Mouse (Mus musculus) inflammation-experienced regulatory T-cells, adult 16 weeks (primary cell): ENCODE measurements around the gene Trim21. TPM values are rescaled to one million over a fixed set of nuclear protein-coding genes. Genes with fewer than 3 reads are reported as not detected.

Experiments
- polyA plus RNA-seq: library from polyadenylated mRNA; unstranded; fragments of 100-300 nt; shearing (Covaris generic); gene quantifications from one replicate; pipeline ENCODE4 v1.2.1, GENCODE M21; 2017

Gene Trim21
- 132 TPM for polyA plus RNA-seq

DNA sequence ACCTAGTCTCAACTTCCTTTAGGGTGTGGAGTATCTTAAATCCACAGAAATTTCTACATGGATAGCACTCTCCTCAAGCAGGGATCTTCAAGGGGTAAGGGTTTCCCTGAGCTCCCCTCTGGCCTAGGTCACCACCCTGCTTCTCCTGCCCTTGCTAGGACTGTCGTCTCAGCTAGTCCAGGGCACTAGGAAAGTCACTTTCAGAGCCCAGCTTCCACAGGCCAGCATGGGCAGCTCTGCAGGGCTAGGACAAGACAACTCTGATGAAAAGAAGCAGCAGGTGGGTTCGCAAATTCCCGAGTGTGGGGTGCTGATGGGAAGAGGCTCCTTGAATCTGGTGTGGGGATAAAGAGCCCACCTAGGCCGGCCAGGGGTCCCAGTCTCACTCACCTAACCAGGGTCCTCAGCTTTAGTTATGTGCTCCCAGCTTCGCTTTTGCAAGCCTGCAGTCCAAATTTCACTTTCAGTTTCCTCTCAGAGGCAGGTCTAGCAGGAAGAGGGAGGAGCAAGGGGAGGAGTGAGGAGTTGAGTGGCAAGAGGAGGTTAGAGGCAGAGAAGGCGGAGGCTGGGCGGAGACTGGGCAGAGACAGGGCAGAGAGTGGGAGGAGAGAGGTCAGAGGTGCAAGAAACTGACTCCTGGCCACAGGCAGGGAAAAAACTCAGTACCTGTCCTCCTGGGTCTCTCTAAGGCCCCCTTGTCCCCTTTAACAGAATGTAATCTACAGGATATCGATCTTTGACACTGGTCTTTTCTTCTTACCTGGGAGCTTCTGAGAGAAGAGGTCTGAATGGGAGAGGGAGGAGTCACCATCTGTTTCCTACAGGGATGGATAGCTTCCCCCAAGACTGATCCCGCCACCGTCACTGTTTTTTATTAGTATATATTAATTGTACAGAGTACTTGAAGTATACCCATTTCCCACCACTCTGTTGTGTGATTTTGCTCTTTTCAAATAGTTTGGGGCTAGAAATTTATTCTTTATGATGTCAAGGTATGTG, at the start of gene Trim21:
Trim21 (minus strand) TSS at position 488 of the 999 bp plus-strand sequence.

DNA sequence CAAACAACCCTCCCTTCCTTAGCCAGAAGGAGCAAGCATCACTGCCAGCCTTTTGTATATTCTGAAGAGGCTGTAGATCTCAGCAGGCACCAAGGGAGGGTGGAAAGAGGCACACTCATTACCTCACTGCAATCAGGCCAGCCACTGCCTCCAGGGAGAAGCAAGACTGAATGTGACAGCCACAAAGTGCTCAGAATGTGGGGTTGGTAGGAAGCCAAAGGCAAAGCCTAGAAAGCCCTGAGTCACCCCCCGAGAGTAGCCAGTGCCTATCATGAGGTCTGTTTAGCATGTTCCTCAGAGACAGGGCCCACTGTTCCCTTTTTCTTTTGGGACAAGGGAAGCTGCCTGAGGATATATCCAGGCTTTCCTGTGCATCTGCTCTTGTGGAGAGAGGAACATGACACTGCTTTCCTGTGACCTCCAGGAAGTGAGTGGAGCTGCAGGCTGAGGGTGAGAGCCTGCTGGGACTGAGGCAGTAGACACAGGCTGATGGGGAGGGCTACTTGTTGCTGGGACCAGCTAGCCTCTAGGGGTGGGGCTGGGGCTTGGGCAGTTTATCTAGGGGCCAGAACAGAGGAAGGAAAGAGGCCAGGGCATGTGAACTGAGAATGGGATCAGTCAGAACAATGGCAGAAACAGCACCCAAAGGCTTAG, 32.2 kb upstream of the Trim21 start, which contains the start of gene Olfr552:
Olfr552 (plus strand) TSS at position 393 of the 654 bp plus-strand sequence.

DNA sequence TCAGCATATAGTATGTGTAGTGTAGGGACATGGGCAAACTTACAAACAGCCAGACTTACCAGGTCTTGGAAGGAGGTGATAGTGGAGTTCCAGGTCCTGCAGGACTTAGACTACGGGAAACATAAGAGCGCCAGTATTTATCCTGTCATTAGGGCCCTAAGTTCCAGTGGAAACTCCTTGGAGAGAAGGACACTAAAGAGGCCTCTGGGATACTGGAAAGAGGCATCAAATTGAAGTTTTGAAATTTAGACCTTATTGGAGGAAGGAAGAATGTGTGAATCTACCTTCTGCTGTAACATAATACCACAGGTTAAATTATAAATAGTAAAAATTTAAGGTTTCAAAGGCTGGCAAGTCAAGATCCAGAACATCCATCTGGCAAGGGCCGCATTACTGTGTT, 26.5 kb upstream of the Trim21 start, which contains the start of gene Olfr551:
Olfr551 (minus strand) TSS at position 101 of the 400 bp plus-strand sequence.

DNA sequence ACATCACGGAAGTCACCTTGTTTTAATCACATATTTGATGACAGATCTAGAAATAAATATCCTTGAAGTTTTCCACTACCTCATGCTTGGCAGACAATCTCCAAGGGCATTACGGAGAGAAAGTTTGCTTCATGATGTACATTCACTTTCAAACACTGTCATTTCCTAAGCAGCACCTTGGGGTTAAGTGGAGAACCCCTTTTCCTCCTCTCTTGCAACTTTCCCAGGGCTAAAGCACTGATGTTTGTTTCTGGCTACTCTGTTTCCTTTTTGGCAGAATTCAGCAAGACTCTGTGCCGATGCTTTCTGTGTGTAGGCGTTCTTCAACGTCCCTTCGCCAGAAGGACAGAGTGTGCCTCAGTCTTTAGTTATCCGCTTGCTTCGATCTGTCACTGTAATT, 5.9 kb upstream of the Trim21 start, which contains the start of gene Olfr550:
Olfr550 (plus strand) TSS at position 301 of the 400 bp plus-strand sequence.

DNA sequence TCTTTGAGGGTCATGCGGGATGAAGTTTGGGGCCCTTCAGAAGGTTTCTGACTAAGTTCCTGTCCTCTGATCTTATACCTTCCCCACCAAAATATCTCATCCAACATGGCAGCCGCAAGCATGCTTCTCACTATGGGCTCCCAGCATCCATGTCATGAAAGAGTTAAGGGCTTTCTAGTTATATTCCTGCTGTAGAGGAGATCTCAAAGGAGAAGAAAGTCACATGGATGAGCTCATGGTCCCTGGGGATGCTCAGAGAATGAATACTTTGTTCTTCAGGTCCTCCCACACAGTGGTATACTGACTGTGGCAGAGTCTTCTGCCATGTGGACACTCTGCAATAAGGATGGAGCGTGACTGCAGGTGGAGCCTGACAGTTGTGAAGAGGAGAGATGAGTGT, 15.7 kb downstream of the Trim21 start, which contains the start of gene Olfr549:
Olfr549 (plus strand) TSS at position 301 of the 400 bp plus-strand sequence.

DNA sequence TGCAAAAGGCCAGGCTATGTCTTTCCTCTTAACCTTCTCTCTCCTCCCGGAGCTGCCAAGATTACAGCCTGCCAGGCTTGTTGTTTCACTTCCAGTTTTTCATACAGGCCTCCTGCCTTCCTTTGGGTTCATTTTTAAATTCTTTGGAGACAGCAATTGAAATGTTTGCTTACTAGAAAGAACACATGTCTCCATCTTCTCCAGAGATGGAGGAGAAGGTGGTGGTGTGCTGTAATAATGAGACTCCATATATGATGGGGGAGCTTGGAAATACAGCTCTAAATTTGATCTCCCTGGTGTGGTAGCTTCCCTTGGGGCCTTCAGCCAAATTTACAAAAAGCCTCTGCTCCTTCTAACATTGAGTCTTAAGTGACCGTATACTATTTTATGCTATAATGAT, 24.7 kb downstream of the Trim21 start, which contains the start of gene Olfr548-ps1:
Olfr548-ps1 (plus strand) TSS at position 301 of the 400 bp plus-strand sequence.

DNA sequence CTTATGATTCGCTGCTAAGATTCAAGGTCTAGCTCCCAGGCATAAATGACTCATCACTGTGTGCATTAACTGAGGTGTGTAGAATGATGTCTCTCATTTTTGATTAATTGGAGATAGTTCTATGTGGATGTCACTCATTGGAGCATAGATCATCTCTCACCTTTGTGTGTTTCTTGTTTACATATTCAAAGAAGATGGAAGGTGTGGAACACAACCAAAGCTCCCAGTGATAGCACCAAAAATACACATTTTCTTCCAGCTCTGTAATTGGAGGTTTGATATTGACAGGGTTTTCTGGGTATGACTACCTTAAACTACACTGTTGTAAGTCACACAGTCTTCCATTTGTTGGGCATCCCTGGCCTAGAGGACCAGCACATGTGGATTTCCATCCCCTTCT, 30.8 kb downstream of the Trim21 start, which contains the start of gene Olfr547:
Olfr547 (plus strand) TSS at position 301 of the 400 bp plus-strand sequence.

Other genes starting within 250 kb of the Trim21 start
- gene Rrm1, start 123.8 kb downstream of the Trim21 start, polyA plus RNA-seq, result 61.1 TPM
- not detected for gene Olfr543, start 83.8 kb downstream of the Trim21 start, polyA plus RNA-seq
- gene Olfr544, start 77.2 kb downstream of the Trim21 start, polyA plus RNA-seq, result 0.09 TPM
- not detected for gene Olfr545, start 65.9 kb downstream of the Trim21 start, polyA plus RNA-seq
- gene Olfr547, start 30.7 kb downstream of the Trim21 start, polyA plus RNA-seq, result not detected
- gene Olfr548-ps1, start 24.6 kb downstream of the Trim21 start, polyA plus RNA-seq, result not detected
- not detected for gene Olfr549, start 15.6 kb downstream of the Trim21 start, polyA plus RNA-seq
- not detected for gene Olfr550, start 6.0 kb upstream of the Trim21 start, polyA plus RNA-seq
- not detected for gene Olfr551, start 26.4 kb upstream of the Trim21 start, polyA plus RNA-seq
- gene Olfr552, start 32.3 kb upstream of the Trim21 start, polyA plus RNA-seq, result not detected
- gene Olfr553, start 52.7 kb upstream of the Trim21 start, polyA plus RNA-seq, result not detected
- gene Olfr554, start 72.9 kb upstream of the Trim21 start, polyA plus RNA-seq, result not detected
- gene Olfr555, start 93.3 kb upstream of the Trim21 start, polyA plus RNA-seq, result not detected
- gene Olfr556, start 99.4 kb upstream of the Trim21 start, polyA plus RNA-seq, result not detected
- gene Trim68, start 121.8 kb upstream of the Trim21 start, polyA plus RNA-seq, result 22.3 TPM
- gene Olfr557, start 130.4 kb upstream of the Trim21 start, polyA plus RNA-seq, result not detected
- gene Olfr558, start 136.7 kb upstream of the Trim21 start, polyA plus RNA-seq, result not detected
- not detected for gene Olfr33, start 153.6 kb upstream of the Trim21 start, polyA plus RNA-seq
- not detected for gene Olfr559, start 162.0 kb upstream of the Trim21 start, polyA plus RNA-seq
- not detected for gene Olfr560, start 193.9 kb upstream of the Trim21 start, polyA plus RNA-seq
- gene Olfr78, start 194.0 kb upstream of the Trim21 start, polyA plus RNA-seq, result not detected
- gene Olfr561, start 205.7 kb upstream of the Trim21 start, polyA plus RNA-seq, result not detected
- not detected for gene Olfr564, start 238.0 kb upstream of the Trim21 start, polyA plus RNA-seq